Mouse (Mus musculus): Measurements from ENCODE around the gene AA986860.
A peak's percentile ranks its signal among the peaks of the same experiment; 100 is the strongest.

AA986860 gene

GRCm38 (mm10) chr1:130731741-130732337, at the start of gene AA986860:
Gene AA986860 (plus strand): TSS chr1:130731976.
- DNase-seq (ENCODE audit: low spot score in 2 of 2), result no peak

GRCm38 (mm10) chr1:130683905-130684304, 47.9 kb upstream of the AA986860 start:
- DNase-seq (ENCODE audit: low spot score in 2 of 2), result no peak

GRCm38 (mm10) chr1:130698601-130699000, 33.2 kb upstream of the AA986860 start:
- DNase-seq (ENCODE audit: low spot score in 2 of 2), result no peak

- no peak for DNase-seq (ENCODE audit: low spot score in 2 of 2)
Observed at GRCm38 (mm10) chr1:130699937-130700633, 31.7 kb upstream of the AA986860 start.

GRCm38 (mm10) chr1:130701976-130702375, 29.8 kb upstream of the AA986860 start:
- no peak for DNase-seq (ENCODE audit: low spot score in 2 of 2)

- no peak for DNase-seq (ENCODE audit: low spot score in 2 of 2)
Observed at GRCm38 (mm10) chr1:130703613-130704012, 28.2 kb upstream of the AA986860 start.

- DNase-seq (ENCODE audit: low spot score in 2 of 2), result no peak
Observed at GRCm38 (mm10) chr1:130710283-130711080, 21.3 kb upstream of the AA986860 start.

GRCm38 (mm10) chr1:130714046-130714445, 17.7 kb upstream of the AA986860 start:
- no peak for DNase-seq (ENCODE audit: low spot score in 2 of 2)

GRCm38 (mm10) chr1:130715561-130716217, 16.1 kb upstream of the AA986860 start, which contains the start of gene Gm29427:
Gene Gm29427 (minus strand): TSS chr1:130715799.
- peak; percentile 90 to 96 for DNase-seq (ENCODE audit: low spot score in 2 of 2)

GRCm38 (mm10) chr1:130716218-130716512, 15.6 kb upstream of the AA986860 start:
- DNase-seq (ENCODE audit: low spot score in 2 of 2), result no peak

GRCm38 (mm10) chr1:130716513-130717290, 15.1 kb upstream of the AA986860 start:
- peak in 1 of 2 experiments; percentile 58 for DNase-seq (ENCODE audit: low spot score in 2 of 2)

- peak; percentile 86 to 89 for DNase-seq (ENCODE audit: low spot score in 2 of 2)
Observed at GRCm38 (mm10) chr1:130717291-130717871, 14.4 kb upstream of the AA986860 start, which contains the start of gene Yod1. Gene Yod1 (plus strand): TSS chr1:130717327.

- DNase-seq (ENCODE audit: low spot score in 2 of 2), result no peak
Observed at GRCm38 (mm10) chr1:130724206-130724605, 7.6 kb upstream of the AA986860 start.

- DNase-seq (ENCODE audit: low spot score in 2 of 2), result no peak
Observed at GRCm38 (mm10) chr1:130726396-130726795, 5.4 kb upstream of the AA986860 start.

GRCm38 (mm10) chr1:130728070-130728469, 3.7 kb upstream of the AA986860 start:
- DNase-seq (ENCODE audit: low spot score in 2 of 2), result no peak

- DNase-seq (ENCODE audit: low spot score in 2 of 2), result no peak
Observed at GRCm38 (mm10) chr1:130728708-130729107, 3.1 kb upstream of the AA986860 start.

- DNase-seq (ENCODE audit: low spot score in 2 of 2), result no peak
Observed at GRCm38 (mm10) chr1:130729153-130729552, 2.6 kb upstream of the AA986860 start, which contains the start of gene Pfkfb2. Gene Pfkfb2 (minus strand): TSS chr1:130729253.

GRCm38 (mm10) chr1:130732706-130733658, 1.2 kb downstream of the AA986860 start:
- no peak for DNase-seq (ENCODE audit: low spot score in 2 of 2)

GRCm38 (mm10) chr1:130733671-130734070, 1.9 kb downstream of the AA986860 start:
- DNase-seq (ENCODE audit: low spot score in 2 of 2), result no peak

GRCm38 (mm10) chr1:130734452-130734851, 2.7 kb downstream of the AA986860 start:
- no peak for DNase-seq (ENCODE audit: low spot score in 2 of 2)
